Mouse (Mus musculus): ENCODE results near the gene Slamf9. TPM values are rescaled to one million over a fixed set of nuclear protein-coding genes. Genes with fewer than 3 reads are reported as not detected.

Slamf9 gene
- polyA plus RNA-seq, 1 experiment: 1.4 TPM

DNA sequence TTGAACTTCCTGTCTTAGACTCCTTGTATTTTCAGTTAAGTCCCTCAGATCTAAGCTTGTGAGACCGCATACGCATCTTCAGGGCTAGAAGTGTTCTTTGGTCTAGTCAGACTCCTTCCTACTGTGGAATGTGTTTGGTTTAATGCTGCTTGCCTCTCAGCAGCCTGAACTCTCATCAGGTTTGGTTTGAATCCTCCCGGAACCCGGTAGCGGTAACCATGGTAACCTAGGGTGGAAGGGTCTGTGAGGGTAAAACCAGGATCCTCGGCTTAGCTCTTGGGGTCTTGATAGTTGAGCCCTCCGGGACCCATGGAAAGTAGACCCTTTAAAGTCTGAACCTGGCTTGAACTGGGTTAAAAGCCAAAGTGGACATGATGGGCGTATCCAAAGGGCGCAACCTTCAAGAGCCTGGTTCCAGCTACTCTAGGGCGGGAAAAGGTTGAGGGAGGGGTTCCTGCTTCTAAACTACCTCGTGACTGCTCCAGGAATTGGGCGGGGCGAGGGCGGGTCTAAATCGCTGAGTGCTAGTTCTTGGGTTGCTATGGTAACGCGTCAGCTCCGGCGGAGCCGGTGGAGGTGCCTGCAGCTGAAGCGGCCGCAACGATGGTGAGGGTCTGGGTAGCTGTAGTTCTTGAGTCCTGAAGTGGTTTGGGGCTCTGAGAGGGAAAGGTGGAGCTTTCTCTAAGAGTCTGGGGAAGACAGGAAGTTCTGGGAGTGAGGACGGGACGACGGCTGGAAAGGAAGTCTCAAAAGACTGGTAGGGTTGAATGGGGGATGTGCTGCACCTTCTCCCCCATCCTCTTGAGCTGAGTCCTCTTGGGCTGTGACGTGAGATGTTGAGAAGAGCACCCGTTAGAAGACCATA lies 45.6 kb downstream of the Slamf9 start, which contains the start of gene Cfap45:
Gene Cfap45, plus strand, starts transcription at position 226 of the 865 bp plus-strand sequence.
- TF ChIP-seq POLR2A (IDR thresholded peaks at IDR 0.05; ENCODE audit: extremely low read depth, insufficient read depth, low read length) (no peak), CTCF (IDR thresholded peaks at IDR 0.05; ENCODE audit: extremely low read depth, insufficient read depth, low read length) (no peak)

DNA sequence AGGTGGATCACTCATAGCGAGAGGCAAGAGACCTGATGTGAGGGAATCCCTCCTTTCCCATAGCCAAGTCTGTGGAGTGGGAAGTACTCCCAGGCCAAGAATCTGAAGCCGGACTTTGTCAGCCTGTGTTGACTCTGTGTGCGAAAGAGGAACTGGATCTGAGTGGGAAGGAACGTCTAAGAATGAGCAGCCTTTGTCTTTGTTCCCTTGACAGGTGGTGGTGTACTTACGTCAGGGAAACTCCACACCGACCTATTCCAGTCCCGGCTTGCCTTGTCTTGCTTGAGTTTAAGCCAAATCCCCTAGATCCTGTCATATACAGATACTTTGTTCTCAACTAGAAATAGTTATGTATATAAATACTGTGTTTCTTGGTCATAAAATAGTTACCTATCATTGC lies 47.4 kb downstream of the Slamf9 start:
- no peak for TF ChIP-seq CTCF (IDR thresholded peaks at IDR 0.05; ENCODE audit: extremely low read depth, insufficient read depth, low read length)
- TF ChIP-seq POLR2A (IDR thresholded peaks at IDR 0.05; ENCODE audit: extremely low read depth, insufficient read depth, low read length): no peak
- H3K4me3 ChIP-seq (ENCODE audit: insufficient read depth, low read length): no peak overlapping the region
- H3K27ac ChIP-seq (ENCODE audit: insufficient read depth, low read length): no peak overlapping the region

More for the DNA sequence above, 45.6 kb downstream of the Slamf9 start, which contains the start of gene Cfap45:
- no peaks in the 10 kb centered on the region for H3K4me1 ChIP-seq (ENCODE audit: control insufficient read depth, insufficient read depth, low read length)
- peak within 1 kb of the TSS; percentile 35 for H3K4me3 ChIP-seq (ENCODE audit: insufficient read depth, low read length)
- no peak within 1 kb of the TSS for H3K27ac ChIP-seq (ENCODE audit: insufficient read depth, low read length)

DNA sequence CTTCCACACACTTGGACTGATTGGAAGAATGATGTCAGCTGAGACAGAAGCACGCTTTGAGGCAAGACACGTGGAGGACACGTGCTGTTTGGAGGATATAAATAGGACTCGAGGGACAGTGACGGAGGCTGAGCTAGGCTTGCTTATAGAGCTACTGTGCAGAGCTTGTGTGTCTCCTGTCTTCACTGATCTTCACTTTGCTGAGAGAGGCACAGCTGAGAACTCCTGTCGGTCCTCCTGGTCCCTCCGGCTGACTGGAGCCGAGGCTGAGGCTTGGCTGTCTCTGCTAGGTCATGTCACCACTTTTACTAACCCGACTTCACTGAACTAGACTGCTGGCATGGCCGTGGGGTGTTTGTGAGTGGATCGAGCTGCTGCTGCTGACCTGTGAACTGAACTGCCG lies 48.5 kb downstream of the Slamf9 start:
- TF ChIP-seq POLR2A (IDR thresholded peaks at IDR 0.05; ENCODE audit: extremely low read depth, insufficient read depth, low read length): no peak
- TF ChIP-seq CTCF (IDR thresholded peaks at IDR 0.05; ENCODE audit: extremely low read depth, insufficient read depth, low read length): no peak
- no peaks in the 10 kb centered on the region for H3K4me1 ChIP-seq (ENCODE audit: control insufficient read depth, insufficient read depth, low read length)
- no peak overlapping the region for H3K4me3 ChIP-seq (ENCODE audit: insufficient read depth, low read length)
- no peak overlapping the region for H3K27ac ChIP-seq (ENCODE audit: insufficient read depth, low read length)

More for the DNA sequence above, 47.4 kb downstream of the Slamf9 start:
- H3K4me1 ChIP-seq (ENCODE audit: control insufficient read depth, insufficient read depth, low read length): no peaks in the 10 kb centered on the region

DNA sequence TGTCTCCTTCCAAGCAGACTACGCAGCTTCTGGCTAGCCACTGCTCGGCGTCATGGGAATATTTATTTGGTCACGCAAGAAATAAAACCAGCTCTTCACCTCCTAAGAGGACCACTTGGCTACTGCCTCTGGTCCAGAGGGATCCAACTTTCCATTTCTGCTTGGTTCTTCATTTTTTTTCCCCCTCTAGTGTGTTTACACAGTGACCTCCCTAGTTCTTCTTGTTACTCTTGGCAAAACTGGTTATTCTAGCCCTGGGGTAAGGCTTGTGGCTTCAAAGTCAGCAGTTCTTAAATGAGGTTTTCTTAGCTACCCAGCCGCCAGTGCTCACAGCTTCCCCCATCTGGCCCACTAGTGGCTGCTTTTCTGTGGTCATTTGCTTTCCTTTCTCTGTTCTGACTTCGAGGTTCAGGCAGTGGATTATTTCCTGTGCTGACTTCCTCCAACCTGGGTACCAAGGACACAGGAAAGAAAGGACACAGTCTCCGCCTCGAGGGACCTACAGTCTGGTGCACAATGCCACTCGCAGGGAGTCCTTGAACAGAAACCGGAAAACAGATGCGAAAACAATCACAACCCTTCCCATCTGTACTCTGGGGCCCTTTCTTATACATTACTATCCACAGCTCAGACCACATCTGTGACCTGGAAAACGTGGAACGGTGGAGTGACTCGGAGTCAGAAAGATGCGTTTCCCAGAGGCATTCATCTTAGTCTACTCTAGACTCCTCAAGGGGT lies 50.0 kb downstream of the Slamf9 start:
- no peaks in the 10 kb centered on the region for H3K4me1 ChIP-seq (ENCODE audit: control insufficient read depth, insufficient read depth, low read length)
- TF ChIP-seq CTCF (IDR thresholded peaks at IDR 0.05; ENCODE audit: extremely low read depth, insufficient read depth, low read length): no peak
- TF ChIP-seq POLR2A (IDR thresholded peaks at IDR 0.05; ENCODE audit: extremely low read depth, insufficient read depth, low read length): no peak
- no peak overlapping the region for H3K4me3 ChIP-seq (ENCODE audit: insufficient read depth, low read length)
- no peak overlapping the region for H3K27ac ChIP-seq (ENCODE audit: insufficient read depth, low read length)

DNA sequence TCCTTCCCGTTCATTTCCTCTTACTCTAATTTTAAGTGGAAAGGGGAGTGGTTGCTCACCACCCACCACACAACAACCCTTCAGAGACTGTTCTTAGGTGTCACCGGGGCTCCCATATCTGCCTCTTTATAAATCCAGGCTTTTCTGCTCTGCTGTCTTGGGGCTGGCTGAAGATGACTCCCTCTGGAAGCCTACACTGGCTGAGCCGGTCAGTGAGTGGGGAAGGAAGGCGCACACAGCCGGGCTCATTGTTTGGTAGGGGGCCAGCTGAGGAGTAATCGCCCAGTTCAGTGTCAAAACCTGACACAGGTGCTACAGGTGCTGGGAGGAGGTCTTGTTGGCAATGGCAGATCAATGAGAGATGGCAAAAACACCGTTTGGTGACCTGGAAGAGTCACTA lies 50.8 kb downstream of the Slamf9 start:
- no peak for TF ChIP-seq POLR2A (IDR thresholded peaks at IDR 0.05; ENCODE audit: extremely low read depth, insufficient read depth, low read length)
- no peak for TF ChIP-seq CTCF (IDR thresholded peaks at IDR 0.05; ENCODE audit: extremely low read depth, insufficient read depth, low read length)
- no peak overlapping the region for H3K27ac ChIP-seq (ENCODE audit: insufficient read depth, low read length)
- no peaks in the 10 kb centered on the region for H3K4me1 ChIP-seq (ENCODE audit: control insufficient read depth, insufficient read depth, low read length)
- H3K4me3 ChIP-seq (ENCODE audit: insufficient read depth, low read length): no peak overlapping the region

DNA sequence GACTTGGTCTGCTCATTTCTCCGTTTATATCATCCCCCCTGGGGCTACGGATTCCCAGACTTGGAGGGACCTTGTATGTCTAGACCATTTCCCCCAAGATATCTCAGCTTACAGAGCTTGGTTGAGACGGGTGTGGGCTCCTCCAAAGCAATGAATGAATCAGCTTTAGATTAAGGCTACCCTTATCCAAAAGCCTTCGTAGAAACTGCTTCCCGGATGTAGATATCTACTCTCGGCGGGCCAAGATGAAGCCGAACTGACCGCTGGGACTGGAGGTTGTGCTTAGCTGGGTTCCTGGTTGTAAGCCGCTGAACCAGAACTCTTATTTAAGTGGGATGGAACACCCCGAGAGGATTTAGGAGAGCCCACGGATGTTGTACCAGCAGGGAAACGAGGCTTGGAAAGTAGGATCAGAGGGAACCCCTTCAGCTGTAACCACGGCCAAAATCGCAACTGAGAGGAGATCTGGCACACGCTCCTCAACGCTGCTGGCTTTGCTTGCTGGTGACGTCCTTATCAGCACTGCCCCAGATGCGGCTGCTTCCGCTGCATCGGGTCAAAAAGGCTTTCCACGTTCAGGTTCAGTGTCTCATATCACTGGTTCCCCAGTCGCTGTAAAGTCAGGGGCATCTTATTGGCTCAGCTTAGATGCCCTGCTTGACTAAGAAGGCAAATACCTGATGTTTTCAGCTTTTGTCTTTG lies 51.4 kb downstream of the Slamf9 start:
- TF ChIP-seq CTCF (IDR thresholded peaks at IDR 0.05; ENCODE audit: extremely low read depth, insufficient read depth, low read length): no peak
- no peak for TF ChIP-seq POLR2A (IDR thresholded peaks at IDR 0.05; ENCODE audit: extremely low read depth, insufficient read depth, low read length)
- Histone ChIP-seq H3K4me3 (ENCODE audit: insufficient read depth, low read length) (no peak overlapping the region), H3K4me1 (ENCODE audit: control insufficient read depth, insufficient read depth, low read length) (no peaks in the 10 kb centered on the region), H3K27ac (ENCODE audit: insufficient read depth, low read length) (no peak overlapping the region)

DNA sequence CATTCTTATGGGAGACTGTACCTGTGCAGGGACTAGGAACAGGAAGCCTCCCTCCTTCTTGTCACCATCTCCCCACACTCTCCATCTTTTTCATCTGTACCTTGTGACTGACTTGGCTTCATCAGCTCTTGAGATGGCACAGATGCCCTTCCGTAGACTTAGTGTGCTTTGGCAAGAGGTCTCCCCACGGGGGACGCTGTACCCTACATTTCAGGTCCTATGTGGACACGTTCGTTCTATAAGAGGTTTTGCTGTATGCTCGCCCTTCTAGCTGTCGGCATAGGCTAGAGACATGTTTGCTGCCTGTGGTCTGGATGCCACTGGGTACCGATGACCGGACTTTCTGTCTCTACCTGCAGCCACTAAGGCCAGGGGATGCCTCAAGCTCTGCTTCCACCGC lies 52.3 kb downstream of the Slamf9 start:
- Histone ChIP-seq H3K4me1 (ENCODE audit: control insufficient read depth, insufficient read depth, low read length) (no peaks in the 10 kb centered on the region), H3K27ac (ENCODE audit: insufficient read depth, low read length) (no peak overlapping the region), H3K4me3 (ENCODE audit: insufficient read depth, low read length) (no peak overlapping the region)
- no peak for TF ChIP-seq POLR2A (IDR thresholded peaks at IDR 0.05; ENCODE audit: extremely low read depth, insufficient read depth, low read length)
- TF ChIP-seq CTCF (IDR thresholded peaks at IDR 0.05; ENCODE audit: extremely low read depth, insufficient read depth, low read length): no peak

Other genes starting within 250 kb of the Slamf9 start
- not detected in 2 replicates for gene Atp1a4, start 216.9 kb upstream of the Slamf9 start, polyA plus RNA-seq (2012; rRNA removed)
- gene Igsf8, start 213.7 kb upstream of the Slamf9 start, polyA plus RNA-seq (2012; rRNA removed): 318 and 326 TPM in 2 replicates
- 534 and 567 TPM in 2 replicates for gene Atp1a2, start 177.3 kb upstream of the Slamf9 start, polyA plus RNA-seq (2012; rRNA removed)
- gene Kcnj9, start 146.0 kb upstream of the Slamf9 start, polyA plus RNA-seq (2012; rRNA removed): 169 and 180 TPM in 2 replicates
- 96.8 and 102 TPM in 2 replicates for gene Kcnj10, start 134.1 kb upstream of the Slamf9 start, polyA plus RNA-seq (2012; rRNA removed)
- 6.5 TPM in 2 replicates for gene Pigm, start 98.8 kb upstream of the Slamf9 start, polyA plus RNA-seq (2012; rRNA removed)
- gene Igsf9, start 6.4 kb downstream of the Slamf9 start, polyA plus RNA-seq (2012; rRNA removed): 15.6 and 16.2 TPM in 2 replicates
- 15.8 and 18.0 TPM in 2 replicates for gene Tagln2, start 24.7 kb downstream of the Slamf9 start, polyA plus RNA-seq (2012; rRNA removed)
- gene Cfap45, start 45.4 kb downstream of the Slamf9 start, polyA plus RNA-seq (2012; rRNA removed): 3.3 and 3.6 TPM in 2 replicates
- gene Vsig8, start 80.6 kb downstream of the Slamf9 start, polyA plus RNA-seq (2012; rRNA removed): 0.47 and 0.52 TPM in 2 replicates
- gene Slamf8, start 115.2 kb downstream of the Slamf9 start, polyA plus RNA-seq (2012; rRNA removed): 0.28 and 0.31 TPM in 2 replicates
- gene Fcrl6, start 127.2 kb downstream of the Slamf9 start, polyA plus RNA-seq (2012; rRNA removed): 0.11 TPM in 1 of 2 replicates, not detected in the other
- gene Dusp23, start 157.6 kb downstream of the Slamf9 start, polyA plus RNA-seq (2012; rRNA removed): 11.6 and 12.0 TPM in 2 replicates
- not detected in 2 replicates for gene Crp, start 222.7 kb downstream of the Slamf9 start, polyA plus RNA-seq (2012; rRNA removed)